Mouse (Mus musculus) heart, adult 2 months (tissue): ENCODE data around the gene Stk11.

Experiments
- CTCF ChIP-seq: fragments of 200-600 bp; IDR thresholded peaks from 2 replicates; pipeline ENCODE4 v1.8.1; 2022; ENCODE audit warnings: antibody characterized with exemption, mild to moderate bottlenecking, moderate library complexity
- EP300 ChIP-seq: fragments of 200-500 bp; IDR thresholded peaks from 2 replicates; pipeline ENCODE4 v1.6.1; 2011; ENCODE audit warnings: low read depth, low read length, control low read depth; ENCODE audit not compliant: insufficient read depth
- POLR2A ChIP-seq: fragments of 200-500 bp; IDR thresholded peaks from 2 replicates; pipeline ENCODE4 v1.6.1; 2011; ENCODE audit warnings: mild to moderate bottlenecking, low read depth, low read length, control low read depth; ENCODE audit not compliant: insufficient read depth

GRCm38 (mm10) chr10:80152071-80152872, 36.7 kb downstream of the Stk11 start:
- TF ChIP-seq CTCF (no peak), POLR2A (peak; percentile 43; the same call in 1 of the 2 replicates), EP300 (peak; percentile 40; the same call in 1 of the 2 replicates)
